Mouse (Mus musculus) megakaryocyte-erythroid progenitor cell, adult 5 weeks (primary cell): ENCODE results near the gene Asb2. TPM values are rescaled to one million over a fixed set of nuclear protein-coding genes. Genes with fewer than 3 reads are reported as not detected.

Experiments
- polyA plus RNA-seq: library from polyadenylated mRNA; stranded (reverse); fragments of >175 nt; gene quantifications from 2 replicates; pipeline ENCODE4 v1.2.3, GENCODE M21; 2012

Asb2 gene
- 0.80 and 1.3 TPM in 2 replicates for polyA plus RNA-seq

DNA sequence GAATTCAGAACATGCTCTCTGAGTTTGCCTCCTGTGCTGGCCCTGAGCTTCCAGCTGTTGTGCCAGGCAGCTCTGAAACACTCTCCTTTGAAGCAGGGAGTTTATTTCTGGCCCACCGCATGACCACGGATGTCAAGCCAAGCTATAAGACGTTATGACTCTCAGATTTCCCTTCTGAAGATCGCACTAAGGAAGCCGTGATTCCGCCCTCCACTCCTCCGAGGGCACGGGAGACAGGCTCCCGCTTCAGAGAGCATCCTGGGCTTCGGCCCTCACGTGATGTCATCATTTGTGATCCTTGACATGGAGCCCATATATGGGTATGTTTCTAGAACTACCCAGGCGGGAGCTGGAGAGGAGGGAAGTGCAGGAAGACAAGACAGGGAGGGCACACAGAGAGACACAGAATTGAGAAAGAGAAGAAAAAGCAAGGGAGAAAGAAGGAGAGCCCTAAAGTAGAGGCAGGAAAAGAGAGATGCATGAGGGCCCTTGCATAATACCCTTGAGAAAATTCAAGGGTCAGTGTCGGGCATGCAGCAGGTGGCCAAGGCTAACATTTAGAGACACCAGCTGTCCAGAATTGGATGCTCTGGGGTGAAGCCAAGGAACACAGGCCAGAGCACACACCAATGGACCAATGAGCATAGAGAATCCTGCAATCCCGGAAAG lies at the start of gene Asb2:
Gene Asb2 (minus strand): TSS at position 256 of the 669 bp plus-strand sequence.

DNA sequence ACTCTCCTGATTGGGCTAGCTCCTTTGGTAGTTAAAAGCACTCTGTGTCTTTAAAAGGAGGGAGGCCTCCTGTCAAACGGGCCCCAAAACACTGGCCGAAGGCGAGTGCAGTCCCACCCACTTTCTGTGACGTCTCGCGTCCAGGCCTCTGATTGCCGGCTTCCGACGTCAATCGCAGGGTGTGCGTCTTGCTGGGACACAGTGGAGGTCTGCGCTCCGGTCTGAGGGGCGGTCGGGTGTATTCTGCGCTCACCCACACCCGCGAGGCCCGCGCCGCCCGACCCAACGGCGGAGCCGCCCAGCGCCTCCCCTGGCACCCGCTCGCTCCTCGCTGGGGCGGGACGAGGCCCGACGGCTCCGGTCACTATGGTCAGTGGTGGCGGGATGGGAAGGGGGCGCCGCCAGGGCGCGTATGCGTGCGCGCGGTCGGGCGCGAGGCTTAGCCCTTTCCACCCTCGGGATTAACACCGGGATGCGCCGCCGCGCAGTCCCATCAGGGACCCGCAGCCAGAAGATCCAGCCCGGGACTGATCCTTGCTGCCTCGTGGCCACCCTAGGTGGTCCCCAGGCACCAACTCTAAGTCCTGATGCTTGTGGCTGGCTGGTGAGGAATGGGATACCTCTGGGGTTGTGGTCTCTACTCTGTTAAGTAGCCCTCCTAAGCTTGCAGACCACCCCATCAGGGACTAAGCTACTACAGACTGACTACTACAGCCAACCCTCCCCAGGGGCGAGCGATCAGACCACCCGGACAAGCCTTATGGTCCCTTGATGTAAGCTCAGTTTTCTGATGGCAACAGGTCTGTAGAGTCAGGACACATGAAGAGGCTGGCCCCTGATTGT lies 32.9 kb upstream of the Asb2 start, which contains the start of gene Otub2:
Gene Otub2 (plus strand): TSS at position 178 of the 843 bp plus-strand sequence.

DNA sequence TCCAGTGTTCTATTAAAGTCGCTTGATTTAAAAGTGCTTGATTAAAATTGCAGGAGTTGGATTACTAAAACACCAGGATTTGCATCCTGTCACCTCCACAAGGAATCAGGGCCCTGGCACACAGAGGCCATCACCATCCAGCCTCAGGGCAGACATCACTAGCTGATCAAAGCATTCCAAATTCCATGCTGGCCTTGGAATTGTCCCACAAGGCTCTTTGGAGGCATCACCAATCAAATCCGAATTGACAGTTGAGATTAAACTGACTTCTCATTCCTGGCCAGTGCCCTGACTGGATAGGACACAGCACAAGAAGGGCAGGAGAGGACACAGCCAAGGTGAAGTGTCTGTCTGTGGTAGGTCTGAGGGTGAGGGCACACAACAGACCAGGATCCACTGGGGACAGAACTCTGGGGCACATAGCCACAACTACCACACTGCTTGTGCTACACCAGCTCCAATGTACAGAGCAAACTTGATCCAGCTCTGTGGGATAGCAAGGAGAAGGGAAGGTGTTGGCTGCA lies 45.0 kb downstream of the Asb2 start, which contains the start of gene Fam181a:
Gene Fam181a (plus strand): TSS at position 232 of the 524 bp plus-strand sequence.

Other genes starting within 250 kb of the Asb2 start
- gene Prima1, start 113.9 kb downstream of the Asb2 start, polyA plus RNA-seq, result not detected in 2 replicates
- gene Fam181a, start 45.0 kb downstream of the Asb2 start, polyA plus RNA-seq, result 0.08 TPM in 1 of 2 replicates, not detected in the other
- gene Otub2, start 32.7 kb upstream of the Asb2 start, polyA plus RNA-seq, result 0.62 and 0.68 TPM in 2 replicates
- gene 9330161L09Rik, start 51.8 kb upstream of the Asb2 start, polyA plus RNA-seq, result 0.07 and 0.24 TPM in 2 replicates
- gene Ddx24, start 69.8 kb upstream of the Asb2 start, polyA plus RNA-seq, result 25.5 and 33.1 TPM in 2 replicates
- 6.6 and 7.1 TPM in 2 replicates for gene Ifi27, start 78.2 kb upstream of the Asb2 start, polyA plus RNA-seq
- gene Ifi27l2a, start 87.7 kb upstream of the Asb2 start, polyA plus RNA-seq, result 8.9 and 15.6 TPM in 2 replicates
- gene Ifi27l2b, start 101.2 kb upstream of the Asb2 start, polyA plus RNA-seq, result not detected in 2 replicates
- 0.02 and 0.10 TPM in 2 replicates for gene Ppp4r4, start 176.3 kb upstream of the Asb2 start, polyA plus RNA-seq